Mouse (Mus musculus): ENCODE measurements around the gene Rpa1. TPM values are rescaled to one million over a fixed set of nuclear protein-coding genes. Genes with fewer than 3 reads are reported as not detected.

Rpa1 gene
- polyA plus RNA-seq, 1 experiment from 2014 or later = 169 TPM

DNA sequence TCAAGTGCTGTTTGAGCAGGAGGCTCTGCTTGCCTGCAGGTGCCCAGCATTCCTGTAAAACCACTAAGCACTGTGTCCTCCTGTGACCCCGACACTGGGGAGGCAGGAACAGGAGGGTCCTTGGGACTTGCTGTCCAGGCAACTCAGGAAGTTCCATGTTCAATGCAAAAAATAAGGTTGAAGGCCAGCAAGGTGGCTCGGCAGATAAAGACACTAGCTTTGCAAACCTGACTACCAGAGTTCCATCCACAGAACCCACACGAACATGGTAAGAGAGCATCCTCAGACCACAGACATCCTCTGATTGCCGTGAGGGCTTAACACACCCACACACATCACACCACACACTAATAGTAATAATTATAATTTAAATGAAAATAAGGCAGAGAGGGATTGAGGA, 78.9 kb downstream of the Rpa1 start:
- 57% methylated on average over 4 of the region's 4 CpGs for WGBS
- no peak for ATAC-seq (ENCODE audit: borderline replicate concordance, extremely low read depth, low FRiP score, low TSS enrichment)
- Histone ChIP-seq H3K27ac (no peak overlapping the region), H3K27me3 (0 out of 2 replicates have a peak, but pooled peaks cover 3% of the 10 kb centered on the region), H3K9ac (no peak overlapping the region), H3K4me3 (no peak overlapping the region), H3K4me2 (no peak overlapping the region), H3K4me1 (peaks cover 43% of the 10 kb centered on the region), H3K36me3 (no peaks in the 10 kb centered on the region), H3K9me3 (no peaks in the 10 kb centered on the region)

DNA sequence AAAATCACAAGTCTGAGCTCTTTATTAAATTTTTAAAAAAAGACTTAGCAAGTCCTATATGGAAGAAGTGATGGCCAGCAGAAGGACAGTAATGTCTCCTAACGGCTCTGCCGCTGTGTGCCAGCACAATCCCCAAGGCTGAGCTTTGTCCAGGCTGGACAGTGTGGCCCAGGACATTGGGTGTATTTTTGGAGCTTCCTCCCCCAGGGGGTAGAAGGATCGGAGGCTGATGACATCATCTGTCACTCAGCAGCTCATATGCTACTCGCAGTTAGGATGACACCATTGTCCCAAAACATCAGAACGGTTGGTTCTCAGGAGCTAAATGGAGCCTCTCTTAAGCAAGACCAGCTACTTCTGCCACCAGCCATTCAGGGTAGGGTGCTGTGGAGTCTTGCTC, 79.6 kb downstream of the Rpa1 start:
- no peak for ATAC-seq (ENCODE audit: borderline replicate concordance, extremely low read depth, low FRiP score, low TSS enrichment)
- 59% methylated on average over 5 of the region's 5 CpGs for WGBS

DNA sequence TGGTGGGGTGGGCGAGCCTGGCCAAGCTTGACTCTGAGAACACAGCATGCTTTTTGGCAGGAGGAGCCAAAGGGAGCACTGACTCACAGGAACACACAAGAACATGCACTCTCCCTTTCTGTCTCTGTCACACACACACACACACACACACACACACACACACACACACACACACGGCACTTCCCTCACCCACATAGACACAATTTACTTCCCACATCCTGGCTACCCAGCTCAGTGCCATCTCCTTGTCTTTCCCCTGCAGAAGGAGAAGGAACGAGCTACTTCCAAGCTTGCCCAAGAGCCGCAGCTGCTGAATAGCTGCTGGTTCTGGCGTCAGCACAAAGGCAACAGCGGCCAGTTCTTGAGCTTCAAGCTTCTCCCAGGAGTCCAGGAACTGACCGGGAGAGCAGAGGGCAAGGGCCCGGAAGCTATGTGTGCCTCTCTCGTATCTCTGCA, 80.3 kb downstream of the Rpa1 start:
- WGBS = 39% methylated on average over 9 of the region's 9 CpGs
- no peak for ATAC-seq (ENCODE audit: borderline replicate concordance, extremely low read depth, low FRiP score, low TSS enrichment)
- Histone ChIP-seq H3K9ac (no peak overlapping the region), H3K36me3 (no peaks in the 10 kb centered on the region), H3K27me3 (no peaks in the 10 kb centered on the region), H3K4me2 (no peak overlapping the region), H3K27ac (peak overlapping the region; percentile 31), H3K9me3 (no peaks in the 10 kb centered on the region), H3K4me1 (peaks cover 49% of the 10 kb centered on the region), H3K4me3 (no peak overlapping the region)

More for the DNA sequence above, 79.6 kb downstream of the Rpa1 start:
- Histone ChIP-seq H3K4me2 (no peak overlapping the region), H3K4me3 (no peak overlapping the region), H3K27ac (peak overlapping the region; percentile 31; the same call in 1 of the 2 replicates), H3K9me3 (no peaks in the 10 kb centered on the region), H3K4me1 (peaks cover 49% of the 10 kb centered on the region), H3K36me3 (no peaks in the 10 kb centered on the region), H3K27me3 (0 out of 2 replicates have a peak, but pooled peaks cover under 1% of the 10 kb centered on the region), H3K9ac (no peak overlapping the region)

DNA sequence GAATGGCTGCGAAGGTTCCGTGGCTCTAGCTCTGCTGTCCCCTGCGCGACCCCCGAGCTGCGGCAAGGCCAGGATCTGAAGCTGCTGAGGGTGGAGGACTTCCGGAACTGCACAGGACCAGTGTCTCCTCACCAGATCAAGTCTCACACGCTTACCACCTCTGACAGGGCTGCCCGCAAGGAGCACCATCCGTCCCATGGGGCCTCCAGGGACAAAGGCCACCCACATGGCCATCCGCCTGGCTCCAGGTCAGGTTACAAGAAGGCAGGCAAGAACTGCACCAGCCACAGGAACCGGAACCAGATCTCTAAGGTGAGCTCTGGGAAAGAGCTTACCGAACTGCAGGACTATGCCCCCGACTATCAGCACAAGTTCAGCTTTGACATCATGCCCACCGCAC, 82.6 kb downstream of the Rpa1 start:
- H3K27me3 ChIP-seq = no peaks in the 10 kb centered on the region
- no peak overlapping the region for H3K9ac ChIP-seq
- WGBS = 64% methylated on average over 15 of the region's 15 CpGs
- peaks cover 59% of the 10 kb centered on the region for H3K4me1 ChIP-seq
- ATAC-seq (ENCODE audit: borderline replicate concordance, extremely low read depth, low FRiP score, low TSS enrichment) = no peak
- H3K4me2 ChIP-seq = no peak overlapping the region
- H3K27ac ChIP-seq = no peak overlapping the region
- no peaks in the 10 kb centered on the region for H3K36me3 ChIP-seq
- H3K4me3 ChIP-seq = no peak overlapping the region
- H3K9me3 ChIP-seq = no peaks in the 10 kb centered on the region

DNA sequence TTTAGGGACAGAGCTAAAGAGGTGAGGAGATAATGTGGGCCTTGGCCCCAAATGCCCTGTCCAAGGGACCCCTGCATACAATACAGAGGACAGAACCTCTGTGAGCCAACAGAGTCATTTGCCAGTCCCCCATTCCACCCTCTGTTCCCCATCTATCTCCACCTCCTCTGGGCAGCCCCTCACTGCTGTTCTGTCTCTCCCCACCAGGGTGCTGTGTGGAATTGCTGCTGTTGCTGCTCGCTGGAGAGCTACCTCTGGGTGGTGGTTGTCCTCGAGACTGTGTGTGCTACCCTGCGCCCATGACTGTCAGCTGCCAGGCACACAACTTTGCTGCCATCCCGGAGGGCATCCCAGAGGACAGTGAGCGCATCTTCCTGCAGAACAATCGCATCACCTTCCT, 83.6 kb downstream of the Rpa1 start:
- H3K4me1 ChIP-seq = peaks cover 65% of the 10 kb centered on the region
- no peak overlapping the region for H3K9ac ChIP-seq
- H3K27ac ChIP-seq = no peak overlapping the region
- H3K27me3 ChIP-seq = no peaks in the 10 kb centered on the region
- H3K4me3 ChIP-seq = no peak overlapping the region
- no peak overlapping the region for H3K4me2 ChIP-seq
- no peaks in the 10 kb centered on the region for H3K9me3 ChIP-seq
- WGBS = 77% methylated on average over 6 of the region's 6 CpGs
- no peak for ATAC-seq (ENCODE audit: borderline replicate concordance, extremely low read depth, low FRiP score, low TSS enrichment)
- H3K36me3 ChIP-seq = no peaks in the 10 kb centered on the region

DNA sequence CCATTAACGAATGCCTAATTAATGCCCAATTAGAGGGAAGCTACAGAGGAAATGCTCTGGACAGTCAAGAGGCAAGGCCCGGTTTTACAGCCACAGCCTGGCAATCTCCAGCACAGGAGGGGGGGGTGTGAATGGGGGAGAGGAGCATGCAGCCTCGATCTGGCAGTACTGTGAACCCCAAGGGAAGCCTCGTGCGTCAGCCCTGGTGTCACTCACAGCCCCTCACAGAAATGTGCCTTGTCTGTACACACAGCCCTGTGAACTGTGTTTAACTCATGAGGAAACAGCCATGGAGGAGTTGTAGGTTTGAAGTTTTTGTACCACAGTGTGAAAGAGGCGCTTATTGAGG, 84.2 kb downstream of the Rpa1 start:
- Histone ChIP-seq H3K4me2 (no peak overlapping the region), H3K27me3 (no peaks in the 10 kb centered on the region), H3K36me3 (no peaks in the 10 kb centered on the region), H3K27ac (peak overlapping the region; percentile 69; the same call in 1 of the 2 replicates), H3K9ac (no peak overlapping the region), H3K4me1 (peaks cover 69% of the 10 kb centered on the region), H3K9me3 (no peaks in the 10 kb centered on the region), H3K4me3 (no peak overlapping the region)
- WGBS = 45% methylated on average over 6 of the region's 6 CpGs
- no peak for ATAC-seq (ENCODE audit: borderline replicate concordance, extremely low read depth, low FRiP score, low TSS enrichment)

DNA sequence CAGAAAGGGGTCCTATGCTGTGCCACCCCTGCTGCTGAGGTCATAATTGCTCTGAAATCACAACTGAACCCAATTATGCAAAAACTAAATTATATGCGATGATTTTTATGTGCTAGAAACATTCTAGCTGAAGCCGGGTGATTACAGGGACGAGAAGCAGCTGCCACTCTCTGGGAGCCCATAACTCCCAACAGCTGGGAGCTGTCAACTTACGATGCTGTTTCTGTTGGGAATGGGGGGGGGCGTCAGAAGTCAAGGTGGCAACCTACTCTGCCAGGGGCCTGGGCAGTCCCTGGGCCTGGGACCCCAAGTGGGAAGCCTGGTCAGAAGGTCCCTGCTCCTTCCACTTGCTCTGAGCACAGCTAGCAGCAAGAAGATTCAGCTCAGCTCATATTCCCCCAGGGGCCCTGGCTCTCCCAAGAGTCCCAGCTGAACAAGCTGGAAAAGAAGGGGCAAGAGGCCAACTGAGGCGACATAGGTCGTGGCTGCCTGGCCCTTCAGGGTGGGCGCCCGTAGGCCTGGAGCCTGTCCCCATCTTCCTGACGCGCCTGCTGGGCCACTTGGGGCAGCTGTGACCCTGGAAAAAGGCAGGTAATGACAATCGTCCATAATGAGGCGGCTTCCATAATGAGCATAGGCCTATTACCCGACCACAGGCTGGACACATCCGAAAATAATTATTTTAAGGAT, 84.7 kb downstream of the Rpa1 start:
- H3K27me3 ChIP-seq = no peaks in the 10 kb centered on the region
- WGBS = 48% methylated on average over 15 of the region's 15 CpGs
- H3K9me3 ChIP-seq = no peaks in the 10 kb centered on the region
- ATAC-seq (ENCODE audit: borderline replicate concordance, extremely low read depth, low FRiP score, low TSS enrichment) = peak; percentile 40; the same call in 1 of the 2 replicates
- H3K4me3 ChIP-seq = no peak overlapping the region
- no peaks in the 10 kb centered on the region for H3K36me3 ChIP-seq
- peaks cover 66% of the 10 kb centered on the region for H3K4me1 ChIP-seq
- H3K9ac ChIP-seq = no peak overlapping the region
- peak overlapping the region; percentile 69 for H3K27ac ChIP-seq
- H3K4me2 ChIP-seq = no peak overlapping the region

DNA sequence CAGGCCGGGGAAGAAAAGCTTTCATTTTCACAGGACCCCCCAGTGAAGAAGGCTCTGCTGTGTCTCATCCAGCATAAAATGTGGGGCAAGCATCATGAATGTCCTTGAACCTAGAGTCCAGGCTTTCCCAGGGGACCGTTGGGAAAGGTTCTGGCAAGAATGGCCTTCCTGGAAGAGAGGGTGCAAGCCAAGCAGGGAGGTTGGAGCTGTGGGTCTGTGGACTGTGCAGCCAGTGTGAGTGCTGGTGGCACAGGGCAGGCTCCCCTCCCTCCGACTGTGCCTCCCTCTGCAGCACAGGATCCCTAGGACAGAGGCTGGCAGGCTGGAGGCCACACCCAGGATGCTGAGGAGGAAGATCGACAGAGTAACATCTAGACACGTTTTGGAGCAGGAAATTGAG, 85.3 kb downstream of the Rpa1 start:
- ATAC-seq (ENCODE audit: borderline replicate concordance, extremely low read depth, low FRiP score, low TSS enrichment) = 0 out of 2 replicates have a peak, but pooled peaks have one; percentile 5
- 29% methylated on average over 5 of the region's 5 CpGs for WGBS
- H3K9ac ChIP-seq = no peak overlapping the region

DNA sequence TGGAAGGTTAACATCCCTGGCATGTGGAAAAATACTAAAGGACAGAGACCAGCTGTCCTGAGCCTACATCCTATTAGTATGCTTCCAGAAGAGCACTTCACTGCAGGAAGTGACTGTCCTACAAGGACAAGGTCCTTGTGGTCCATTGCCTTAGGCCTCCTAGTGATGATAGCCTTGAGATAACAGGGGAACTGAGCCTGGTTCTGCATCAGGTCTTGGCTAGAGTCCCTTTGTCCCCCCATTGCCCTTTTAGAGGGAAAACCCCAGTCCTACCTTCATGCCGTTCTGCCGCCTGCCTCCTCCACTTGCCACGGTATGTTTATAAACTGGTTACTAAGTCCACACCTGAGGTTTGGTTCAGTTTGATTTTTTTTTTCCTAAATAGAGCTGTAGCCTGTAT, 85.9 kb downstream of the Rpa1 start:
- no peaks in the 10 kb centered on the region for H3K27me3 ChIP-seq
- H3K27ac ChIP-seq = no peak overlapping the region
- WGBS = 67% methylated on average over 3 of the region's 3 CpGs
- no peak overlapping the region for H3K4me3 ChIP-seq
- H3K4me2 ChIP-seq = no peak overlapping the region
- no peaks in the 10 kb centered on the region for H3K9me3 ChIP-seq
- H3K9ac ChIP-seq = no peak overlapping the region
- H3K36me3 ChIP-seq = no peaks in the 10 kb centered on the region
- ATAC-seq (ENCODE audit: borderline replicate concordance, extremely low read depth, low FRiP score, low TSS enrichment) = no peak
- H3K4me1 ChIP-seq = peaks cover 55% of the 10 kb centered on the region

More for the DNA sequence above, 85.3 kb downstream of the Rpa1 start:
- H3K4me2 ChIP-seq = no peak overlapping the region
- H3K4me1 ChIP-seq = peaks cover 60% of the 10 kb centered on the region
- H3K27me3 ChIP-seq = no peaks in the 10 kb centered on the region
- H3K9me3 ChIP-seq = no peaks in the 10 kb centered on the region
- H3K27ac ChIP-seq = peak overlapping the region; percentile 69; the same call in 1 of the 2 replicates
- no peak overlapping the region for H3K4me3 ChIP-seq
- no peaks in the 10 kb centered on the region for H3K36me3 ChIP-seq

DNA sequence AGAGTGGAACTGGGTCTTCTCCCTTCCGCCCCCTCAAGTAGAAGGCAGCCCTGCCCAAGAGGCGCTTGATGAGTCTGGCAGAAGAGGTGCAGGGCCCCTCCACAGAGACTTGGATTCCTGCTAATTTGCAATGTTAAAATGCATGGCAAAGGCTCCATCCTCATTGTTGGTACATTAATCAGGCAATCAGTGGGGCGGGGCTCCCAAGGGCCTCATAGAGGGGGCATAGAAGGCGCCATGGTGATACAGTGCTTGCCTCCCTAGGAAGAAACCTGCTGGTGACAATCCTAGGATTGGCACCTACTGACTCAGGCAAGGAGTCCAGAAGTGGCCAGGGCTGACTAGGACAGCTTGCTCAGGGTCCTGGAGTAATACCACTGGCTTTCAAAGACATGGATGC, 86.4 kb downstream of the Rpa1 start:
- WGBS = 85% methylated on average over 4 of the region's 4 CpGs
- Histone ChIP-seq H3K4me1 (peaks cover 53% of the 10 kb centered on the region), H3K4me2 (no peak overlapping the region), H3K36me3 (no peaks in the 10 kb centered on the region), H3K27me3 (no peaks in the 10 kb centered on the region), H3K4me3 (no peak overlapping the region), H3K9me3 (no peaks in the 10 kb centered on the region), H3K9ac (no peak overlapping the region), H3K27ac (no peak overlapping the region)
- no peak for ATAC-seq (ENCODE audit: borderline replicate concordance, extremely low read depth, low FRiP score, low TSS enrichment)

DNA sequence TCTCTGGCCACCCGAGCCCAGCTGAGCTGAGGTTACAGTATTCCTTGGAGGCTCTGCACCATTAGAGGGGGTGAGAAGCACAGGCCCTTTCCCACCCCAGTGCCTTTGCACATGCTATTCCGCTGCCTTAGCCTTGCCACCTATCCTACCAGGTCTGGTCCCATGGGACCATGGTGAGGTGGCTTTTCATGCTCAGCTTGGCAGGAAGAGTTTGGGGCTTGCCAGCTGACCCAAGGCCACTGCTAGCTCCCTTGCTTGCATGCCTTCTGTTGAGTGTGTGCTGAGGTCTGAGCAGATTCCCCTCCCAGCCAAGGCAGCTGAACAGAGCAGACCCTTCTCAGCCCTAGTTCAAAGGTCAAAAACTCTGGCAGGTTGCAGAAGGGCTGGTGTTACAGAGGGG, 87.1 kb downstream of the Rpa1 start:
- Histone ChIP-seq H3K9ac (no peak overlapping the region), H3K9me3 (no peaks in the 10 kb centered on the region), H3K4me3 (no peak overlapping the region), H3K36me3 (no peaks in the 10 kb centered on the region), H3K4me1 (peaks cover 53% of the 10 kb centered on the region), H3K27ac (no peak overlapping the region), H3K4me2 (no peak overlapping the region), H3K27me3 (no peaks in the 10 kb centered on the region)
- ATAC-seq (ENCODE audit: borderline replicate concordance, extremely low read depth, low FRiP score, low TSS enrichment) = no peak
- 88% methylated on average over 2 of the region's 2 CpGs for WGBS

DNA sequence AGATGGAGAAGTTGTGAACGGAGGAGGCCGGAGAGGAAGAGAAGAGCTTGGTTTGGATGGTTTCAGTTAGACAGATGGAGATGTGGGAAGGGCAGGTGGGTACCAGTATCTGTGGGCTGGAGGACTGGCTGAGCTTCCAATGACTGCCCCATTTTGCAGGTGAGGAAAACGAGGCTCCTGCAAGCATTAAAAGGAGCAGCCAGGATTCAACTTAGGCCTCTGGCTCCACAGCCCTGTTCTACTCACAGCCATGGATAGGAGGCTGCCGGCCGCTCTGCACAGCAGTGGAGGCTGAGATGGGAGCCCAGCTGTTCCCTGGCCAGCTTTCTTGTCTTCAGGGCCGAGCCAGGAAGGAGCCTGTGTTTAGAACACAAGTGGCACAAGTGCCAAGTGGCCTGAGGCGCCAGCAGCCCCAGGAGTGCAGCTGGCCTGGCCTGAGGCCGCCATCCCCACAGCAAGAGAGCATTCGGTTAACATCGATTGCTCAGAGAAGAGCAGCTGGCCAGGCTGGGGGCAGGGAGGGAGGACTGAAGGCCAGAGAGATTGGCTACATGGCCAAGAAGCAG, 88.0 kb downstream of the Rpa1 start:
- Histone ChIP-seq H3K27ac (no peak overlapping the region), H3K4me3 (no peak overlapping the region), H3K9me3 (no peaks in the 10 kb centered on the region), H3K4me1 (peaks cover 49% of the 10 kb centered on the region), H3K4me2 (no peak overlapping the region), H3K27me3 (no peaks in the 10 kb centered on the region), H3K9ac (no peak overlapping the region), H3K36me3 (no peaks in the 10 kb centered on the region)
- WGBS = 54% methylated on average over 10 of the region's 10 CpGs
- ATAC-seq (ENCODE audit: borderline replicate concordance, extremely low read depth, low FRiP score, low TSS enrichment) = no peak
